Mouse (Mus musculus) kidney, embryonic 16.5 days (tissue): ENCODE measurements around the gene Rnf148. TPM values are rescaled to one million over a fixed set of nuclear protein-coding genes. Genes with fewer than 3 reads are reported as not detected.

Experiments used
- polyA plus RNA-seq: library from polyadenylated mRNA; unstranded; fragments of >200 nt; fragmentation: Nextera tagmentation; extraction: Ambion mirVana; gene quantifications from 2 replicates; pipeline ENCODE4 v1.2.1, GENCODE M21; 2015

Gene Rnf148
- polyA plus RNA-seq, 1 experiment from 2014 or later = not detected

Other genes starting within 250 kb of the Rnf148 start
- gene Rnf133, start 4.8 kb downstream of the Rnf148 start, polyA plus RNA-seq = not detected in 2 replicates
- 5.2 and 6.2 TPM in 2 replicates for gene Cadps2, start 184.3 kb upstream of the Rnf148 start, polyA plus RNA-seq